ENCODE assay signal across 22 mouse cellular contexts in genomic region chr2:172034281-172034680, GRCm38 (mm10). TPM values are rescaled to one million over a fixed set of nuclear protein-coding genes. Genes with fewer than 3 reads are reported as not detected.
DNase-seq lines count a peak whose midpoint lies in the region; ATAC-seq and TF ChIP-seq lines count a peak whose summit lies in the region.
"Had no signal": no experiment of that assay in that cellular context is flagged by ENCODE, and none has a peak within 500 bp of the region (broad histone marks: within the 10 kb centered on the region; RNA-seq: fewer than 3 reads in every experiment).

No protein-coding gene starts in this region.

- H3K36me3 ChIP-seq in kidney, embryonic 16.5 days (ENCODE audit: insufficient read depth, low read length) = no peaks in the 10 kb centered on the region
- no peaks in the 10 kb centered on the region for H3K36me3 ChIP-seq in myocyte (ENCODE audit: control insufficient read depth, insufficient read depth)
- H3K36me3 ChIP-seq: embryonic facial prominence, embryonic 13.5 days; heart, embryonic 12.5 days; hindbrain, embryonic 10.5 days; hindbrain, embryonic 15.5 days had no signal

- H3K27ac ChIP-seq in kidney, embryonic 16.5 days (ENCODE audit: low read length) = no peak overlapping the region
- H3K27ac ChIP-seq: embryonic facial prominence, embryonic 13.5 days; forebrain, embryonic 13.5 days; hindbrain, embryonic 10.5 days; hindbrain, embryonic 15.5 days had no signal

- TF ChIP-seq POLR2A in myocyte (IDR thresholded peaks at IDR 0.05; ENCODE audit: insufficient read length, low read depth) = no peak

- WGBS in kidney, embryonic 16.5 days = 22% methylated on average over 5 of the region's 5 CpGs

- DNase-seq in kidney, postnatal 4 days = peak; percentile 26 to 28
- DNase-seq in NIH3T3 (ENCODE audit: low read depth) (peak; percentile 25), R1 (ENCODE audit: low read depth, low spot score) (peak; percentile 27)
- no peak for DNase-seq in gastrocnemius, postnatal 10 days
- DNase-seq: adrenal gland, postnatal 10 days; cerebellum, adult 11 months; cerebellum, adult 8-10 months; cerebellum, postnatal 25 days; forebrain, postnatal 0 days; gastrocnemius, postnatal 25 days had no signal

- no peak overlapping the region for H3ac ChIP-seq in myocyte (ENCODE audit: control insufficient read depth, insufficient read length)

- H3K79me2 ChIP-seq in myocyte (ENCODE audit: control insufficient read depth, insufficient read depth) = no peaks in the 10 kb centered on the region

- no peak for ATAC-seq in kidney, embryonic 16.5 days (ENCODE audit: low FRiP score, low TSS enrichment)
- ATAC-seq: forebrain, embryonic 13.5 days; forebrain, postnatal 0 days had no signal

- no peaks in the 10 kb centered on the region for H3K27me3 ChIP-seq in kidney, embryonic 16.5 days (ENCODE audit: insufficient read depth, low read length)
- H3K27me3 ChIP-seq in myocyte (ENCODE audit: control insufficient read depth, insufficient read depth, insufficient read length) = no peaks in the 10 kb centered on the region

- H3K4me3 ChIP-seq in kidney, embryonic 16.5 days (ENCODE audit: low read length) = no peak overlapping the region
- H3K4me3 ChIP-seq in myocyte = no peak overlapping the region
- H3K4me3 ChIP-seq: embryonic facial prominence, embryonic 13.5 days; forebrain, embryonic 13.5 days; heart, embryonic 12.5 days; hindbrain, embryonic 10.5 days; hindbrain, embryonic 15.5 days had no signal

- no peaks in the 10 kb centered on the region for H3K4me1 ChIP-seq in kidney, embryonic 16.5 days (ENCODE audit: insufficient read depth, low read length)
- H3K4me1 ChIP-seq: embryonic facial prominence, embryonic 13.5 days; forebrain, embryonic 13.5 days; heart, embryonic 12.5 days had no signal

- H3K4me2 ChIP-seq in kidney, embryonic 16.5 days (replicated peaks; ENCODE audit: low read depth, low read length) = no peak overlapping the region
- no peak overlapping the region for H3K4me2 ChIP-seq in myocyte (ENCODE audit: low read depth)
- H3K4me2 ChIP-seq: embryonic facial prominence, embryonic 13.5 days; forebrain, embryonic 13.5 days; heart, embryonic 12.5 days; hindbrain, embryonic 15.5 days had no signal

- no peak overlapping the region for H3K9ac ChIP-seq in kidney, embryonic 16.5 days (replicated peaks; ENCODE audit: low read length)
- H3K9ac ChIP-seq: embryonic facial prominence, embryonic 13.5 days; forebrain, embryonic 13.5 days; forebrain, postnatal 0 days; heart, embryonic 12.5 days; hindbrain, embryonic 15.5 days had no signal

- no peaks in the 10 kb centered on the region for H3K9me3 ChIP-seq in kidney, embryonic 16.5 days (ENCODE audit: low read length)
- H3K9me3 ChIP-seq: embryonic facial prominence, embryonic 13.5 days; forebrain, embryonic 13.5 days; heart, embryonic 12.5 days; hindbrain, embryonic 10.5 days; hindbrain, embryonic 15.5 days had no signal

TF ChIP-seq in myocyte, 11 proteins besides CTCF, POLR2A, EP300 and RAD21:
- TF ChIP-seq MYOG (IDR thresholded peaks at IDR 0.05; ENCODE audit: control insufficient read depth in 1 of 3, insufficient read depth in 1 of 3, insufficient read length in 2 of 3, low read depth in 2 of 3) (no peak), CEBPB (IDR thresholded peaks at IDR 0.05; ENCODE audit: insufficient read depth, poor library complexity, severe bottlenecking) (no peak), REST (IDR thresholded peaks at IDR 0.05; ENCODE audit: insufficient read depth, insufficient read length) (peak; percentile 20), MAX (IDR thresholded peaks at IDR 0.05; ENCODE audit: low read depth) (no peak), USF1 (IDR thresholded peaks at IDR 0.05; ENCODE audit: low read depth) (no peak)

RNA-seq across cellular contexts. Expression of gene Cbln4, which starts 9.0 kb away (rescaled TPM):
- 4.5 and 4.9 TPM in 2 replicates for polyA plus RNA-seq in kidney, embryonic 16.5 days (2015; fragmentation: Nextera tagmentation; extraction: Ambion mirVana)
- not detected for polyA plus RNA-seq in myocyte (2012; fragmentation: generic; extraction: Trizol)
- total RNA-seq in gastrocnemius, postnatal 10 days (2021) = not detected
- total RNA-seq: adrenal gland, postnatal 10 days; ES-E14; gastrocnemius, adult 18-20 months; gastrocnemius, postnatal 25 days; granulocyte monocyte progenitor cell, adult 5-6 weeks; heart, adult 8-10 months; heart, postnatal 25 days had no signal
